Mouse (Mus musculus): Measurements from ENCODE around the gene Gm20388.

- TF ChIP-seq POLR2A (IDR thresholded peaks at IDR 0.05; ENCODE audit: extremely low read depth, insufficient read depth, low read length) (no peak), CTCF (IDR thresholded peaks at IDR 0.05; ENCODE audit: extremely low read depth, insufficient read depth, low read length) (no peak)
Measured at GRCm38 (mm10) chr8:121148573-121149083, 1238.0 kb downstream of the Gm20388 start.

Data from cortical plate, adult 2 months (tissue).